Mouse (Mus musculus): Measurements from ENCODE around the gene Pcbp3.

GRCm38 (mm10) chr10:76857879-76858278 lies 103.8 kb downstream of the Pcbp3 start:
- TF ChIP-seq CTCF (IDR thresholded peaks at IDR 0.05) (no peak), POLR2A (IDR thresholded peaks at IDR 0.05; ENCODE audit: insufficient read depth, low read depth, low read length) (no peak), EP300 (IDR thresholded peaks at IDR 0.05; ENCODE audit: insufficient read depth, low read depth, low read length) (no peak)

All from heart, adult 2 months (tissue).